Mouse (Mus musculus): ENCODE data around the gene Gm49394. TPM values are rescaled to one million over a fixed set of nuclear protein-coding genes. Genes with fewer than 3 reads are reported as not detected.

Gene Gm49394
- not detected in 2 replicates for polyA plus RNA-seq (2015; fragmentation: Nextera tagmentation; extraction: Ambion mirVana)

DNA sequence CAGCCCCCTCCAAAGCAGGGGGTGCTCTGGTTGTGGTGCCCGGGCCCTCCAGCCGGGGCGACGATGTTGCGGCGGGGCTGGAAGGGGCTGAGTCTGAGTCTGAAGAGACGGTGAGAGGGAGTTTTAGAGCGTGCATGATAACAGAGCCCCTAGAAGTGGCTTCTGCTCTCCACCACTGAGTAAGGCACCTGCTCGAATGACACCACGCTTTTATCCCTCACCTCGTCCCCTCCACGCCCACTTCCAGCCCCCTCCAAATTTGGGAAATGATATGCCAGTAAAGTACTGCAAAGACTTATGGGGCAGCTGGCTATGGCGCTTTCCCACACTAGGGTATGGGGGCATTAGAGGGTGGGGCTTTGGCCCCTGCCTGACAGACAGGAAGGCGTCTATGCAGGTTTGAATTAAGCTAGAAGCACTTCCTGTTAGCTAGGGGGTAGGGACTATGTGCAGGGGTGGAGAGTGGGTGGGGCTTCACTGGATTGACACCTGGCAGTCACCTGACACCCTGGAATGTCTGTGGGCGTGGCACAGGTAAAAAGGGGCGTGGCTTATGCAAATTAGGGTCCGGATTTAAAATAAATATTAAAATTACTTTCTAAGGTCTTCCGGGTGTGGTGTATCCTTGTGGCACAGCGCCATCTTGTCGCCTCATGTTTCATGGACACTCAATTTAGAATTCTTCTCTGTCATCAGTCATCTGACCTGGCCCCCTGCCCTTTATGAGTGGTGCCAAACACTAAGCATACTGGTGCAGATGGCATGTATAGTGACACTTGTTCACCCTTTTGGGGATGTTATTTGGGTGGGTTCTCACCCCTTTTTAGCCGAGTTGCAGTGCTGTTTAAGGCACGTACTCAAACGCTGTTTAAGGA lies at the start of gene Gm49394:
Gene Gm49394 (minus strand): TSS at position 192 of the 875 bp plus-strand sequence.
- H3K4me3 ChIP-seq = no peak within 1 kb of the TSS
- H3K27ac ChIP-seq (replicated peaks) = no peak within 1 kb of the TSS
- no peaks in the 10 kb centered on the region for H3K36me3 ChIP-seq
- no peak within 1 kb of the TSS for H3K4me2 ChIP-seq
- H3K9me3 ChIP-seq = peaks cover 15% of the 10 kb centered on the region
- WGBS = 84% methylated on average over 23 of the region's 23 CpGs
- no peaks in the 10 kb centered on the region for H3K4me1 ChIP-seq (replicated peaks)
- H3K9ac ChIP-seq = no peak within 1 kb of the TSS
- no peak for ATAC-seq (ENCODE audit: low read depth)
- peaks cover 22% of the 10 kb centered on the region for H3K27me3 ChIP-seq

DNA sequence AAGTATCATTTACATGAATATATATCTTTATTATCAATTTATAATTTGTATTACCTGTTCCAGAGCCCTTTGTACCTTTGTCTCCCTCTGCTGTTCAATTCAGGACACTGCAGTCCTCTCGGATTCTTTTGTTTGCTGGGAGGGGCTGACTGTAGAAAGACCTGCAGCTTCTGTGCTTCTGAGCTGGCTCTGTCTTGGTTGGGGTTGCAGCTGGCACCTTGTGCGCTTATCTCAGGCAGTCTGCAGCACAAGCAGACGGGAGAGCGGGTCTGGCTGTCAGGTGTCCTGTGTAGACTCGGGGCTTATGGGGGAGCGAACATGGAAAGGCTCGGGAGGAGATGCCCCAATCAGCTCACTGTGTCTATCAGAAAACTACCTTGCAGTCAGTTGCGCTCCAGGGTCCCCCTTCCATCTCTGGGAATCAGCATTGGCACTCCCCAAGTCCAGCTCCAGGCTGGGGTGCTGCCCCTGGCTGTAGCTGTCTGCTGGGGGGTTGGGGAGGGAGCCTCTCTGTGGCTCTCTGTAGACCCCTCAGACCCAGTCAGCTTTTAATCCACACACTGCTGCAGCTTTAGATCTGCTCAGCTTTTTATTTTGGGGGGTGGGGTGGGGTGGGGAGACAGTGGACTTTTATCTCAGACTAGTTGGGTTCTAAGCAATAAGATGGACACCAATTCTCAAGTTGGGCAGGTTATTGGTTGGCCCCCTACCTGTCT lies 45.2 kb upstream of the Gm49394 start:
- H3K4me3 ChIP-seq = peak overlapping the region; percentile 25
- H3K36me3 ChIP-seq = no peaks in the 10 kb centered on the region
- H3K27ac ChIP-seq (replicated peaks) = no peak overlapping the region
- ATAC-seq (ENCODE audit: low read depth) = peak; percentile 50
- no peaks in the 10 kb centered on the region for H3K27me3 ChIP-seq
- H3K4me2 ChIP-seq = peak overlapping the region; percentile 50
- H3K4me1 ChIP-seq (replicated peaks) = no peaks in the 10 kb centered on the region
- 16% methylated on average over 8 of the region's 8 CpGs for WGBS
- H3K9me3 ChIP-seq = no peaks in the 10 kb centered on the region
- peak overlapping the region; percentile 67 for H3K9ac ChIP-seq

GRCm38 (mm10) chr7:142706873-142707272 lies 37.1 kb upstream of the Gm49394 start:
- Histone ChIP-seq H3K9me3 (no peaks in the 10 kb centered on the region), H3K36me3 (no peaks in the 10 kb centered on the region), H3K9ac (no peak overlapping the region), H3K27ac (replicated peaks) (no peak overlapping the region), H3K4me1 (replicated peaks) (no peaks in the 10 kb centered on the region), H3K4me2 (no peak overlapping the region), H3K4me3 (no peak overlapping the region), H3K27me3 (no peaks in the 10 kb centered on the region)
- 75% methylated on average over 2 of the region's 2 CpGs for WGBS
- ATAC-seq (ENCODE audit: low read depth) = no peak

- no peaks in the 10 kb centered on the region for H3K4me1 ChIP-seq (replicated peaks)
- ATAC-seq (ENCODE audit: low read depth) = no peak
- no peak overlapping the region for H3K27ac ChIP-seq (replicated peaks)
- no peaks in the 10 kb centered on the region for H3K27me3 ChIP-seq
- no peak overlapping the region for H3K9ac ChIP-seq
- no peaks in the 10 kb centered on the region for H3K36me3 ChIP-seq
- no peak overlapping the region for H3K4me3 ChIP-seq
- WGBS = 65% methylated on average over 5 of the region's 5 CpGs
- H3K4me2 ChIP-seq = no peak overlapping the region
- no peaks in the 10 kb centered on the region for H3K9me3 ChIP-seq
These were observed 29.7 kb upstream of the Gm49394 start for GRCm38 (mm10) chr7:142699334-142699860.

DNA sequence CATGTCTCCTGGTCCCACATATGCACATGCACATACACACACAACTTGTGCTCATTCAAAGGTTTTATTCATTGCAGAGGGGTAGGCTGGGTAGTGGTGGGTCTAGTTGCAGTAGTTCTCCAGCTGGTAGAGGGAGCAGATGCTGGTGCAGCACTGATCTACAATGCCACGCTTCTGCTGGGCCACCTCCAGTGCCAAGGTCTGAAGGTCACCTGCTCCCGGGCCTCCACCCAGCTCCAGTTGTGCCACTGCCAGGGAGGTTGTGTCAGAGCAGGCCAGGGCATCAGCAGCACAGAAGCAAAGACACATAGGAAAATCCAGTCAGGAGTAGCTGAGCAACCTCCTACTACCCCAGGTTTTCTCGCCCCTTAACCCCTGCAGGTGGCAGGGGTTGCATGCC lies 8.9 kb upstream of the Gm49394 start:
- Histone ChIP-seq H3K9me3 (no peaks in the 10 kb centered on the region), H3K4me3 (no peak overlapping the region), H3K36me3 (no peaks in the 10 kb centered on the region), H3K4me1 (replicated peaks) (no peaks in the 10 kb centered on the region), H3K4me2 (no peak overlapping the region), H3K27me3 (no peaks in the 10 kb centered on the region), H3K27ac (replicated peaks) (no peak overlapping the region), H3K9ac (no peak overlapping the region)
- 100% methylated on average over 3 of the region's 3 CpGs for WGBS
- ATAC-seq (ENCODE audit: low read depth) = no peak

DNA sequence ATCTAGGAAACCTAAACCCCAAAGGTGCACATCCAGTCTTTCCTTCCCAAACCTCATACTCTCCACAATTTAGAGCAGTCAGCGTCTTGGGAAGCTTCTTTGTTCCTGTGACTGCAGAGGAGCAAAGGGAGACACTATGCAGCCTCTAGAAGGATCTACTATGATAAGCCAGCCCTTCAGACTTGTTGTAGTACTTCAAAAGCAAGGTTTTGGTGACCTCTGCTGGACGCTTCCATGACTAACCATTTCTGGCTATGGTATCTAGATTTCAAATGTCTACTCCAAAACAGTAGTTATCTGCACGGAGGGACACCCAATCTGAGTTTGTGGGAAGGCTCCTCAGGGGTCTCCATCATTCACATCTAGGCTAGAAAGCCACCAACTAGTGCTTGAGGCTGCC lies 5.9 kb upstream of the Gm49394 start:
- H3K27me3 ChIP-seq = no peaks in the 10 kb centered on the region
- no peak overlapping the region for H3K4me2 ChIP-seq
- ATAC-seq (ENCODE audit: low read depth) = no peak
- H3K9ac ChIP-seq = no peak overlapping the region
- H3K36me3 ChIP-seq = no peaks in the 10 kb centered on the region
- no peak overlapping the region for H3K4me3 ChIP-seq
- H3K9me3 ChIP-seq = 0 out of 2 replicates have a peak, but pooled peaks cover 3% of the 10 kb centered on the region
- 19% methylated on average over 3 of the region's 3 CpGs for WGBS
- H3K27ac ChIP-seq (replicated peaks) = no peak overlapping the region
- no peaks in the 10 kb centered on the region for H3K4me1 ChIP-seq (replicated peaks)

DNA sequence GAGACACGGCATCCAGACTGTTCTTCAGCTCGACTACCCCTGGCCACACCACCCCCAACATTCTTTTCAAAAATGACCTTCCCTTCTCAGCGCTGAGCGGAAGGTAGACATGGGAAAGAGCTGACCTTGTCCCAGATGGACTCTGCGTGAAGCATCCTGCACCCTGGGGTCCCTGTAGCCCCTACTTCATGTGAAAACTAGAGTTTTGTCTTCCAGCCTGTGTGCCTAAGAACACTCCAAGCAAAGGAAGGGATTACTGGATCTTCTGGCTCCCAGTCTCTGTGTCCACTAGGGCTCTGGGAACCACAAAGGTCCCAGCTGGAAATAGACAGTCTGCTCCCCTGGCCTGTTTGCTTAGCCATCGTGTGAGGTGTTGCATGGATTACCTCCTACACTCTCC lies 5.4 kb upstream of the Gm49394 start:
- no peaks in the 10 kb centered on the region for H3K4me1 ChIP-seq (replicated peaks)
- ATAC-seq (ENCODE audit: low read depth) = no peak
- H3K9me3 ChIP-seq = peaks cover 7% of the 10 kb centered on the region
- no peaks in the 10 kb centered on the region for H3K27me3 ChIP-seq
- H3K4me3 ChIP-seq = no peak overlapping the region
- no peak overlapping the region for H3K27ac ChIP-seq (replicated peaks)
- no peak overlapping the region for H3K9ac ChIP-seq
- no peak overlapping the region for H3K4me2 ChIP-seq
- H3K36me3 ChIP-seq = no peaks in the 10 kb centered on the region
- WGBS = 70% methylated on average over 6 of the region's 6 CpGs

DNA sequence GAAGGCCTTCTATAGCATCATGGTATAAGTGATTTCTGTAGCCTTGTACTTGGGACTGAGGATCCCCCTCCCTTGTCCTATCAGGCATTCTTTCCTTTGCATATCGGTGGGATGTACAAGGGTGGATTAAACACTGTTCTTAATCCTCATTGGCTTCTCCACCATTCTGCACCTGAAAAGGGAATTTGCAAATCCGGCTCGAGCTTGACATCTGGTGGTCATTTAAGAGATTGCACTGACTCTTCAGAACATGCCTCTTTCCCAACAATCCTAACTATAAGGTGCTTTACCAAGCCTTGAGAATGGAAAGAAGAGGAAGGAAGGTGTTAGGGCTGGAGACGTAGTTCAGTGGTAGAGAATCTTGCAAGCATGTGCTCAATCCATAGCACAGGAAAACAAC lies 2.4 kb upstream of the Gm49394 start:
- no peak overlapping the region for H3K27ac ChIP-seq (replicated peaks)
- peaks cover 15% of the 10 kb centered on the region for H3K9me3 ChIP-seq
- H3K9ac ChIP-seq = no peak overlapping the region
- WGBS = 15% methylated on average over 4 of the region's 4 CpGs
- peaks cover 1% of the 10 kb centered on the region for H3K27me3 ChIP-seq
- no peak for ATAC-seq (ENCODE audit: low read depth)
- H3K36me3 ChIP-seq = no peaks in the 10 kb centered on the region
- no peak overlapping the region for H3K4me2 ChIP-seq
- H3K4me3 ChIP-seq = no peak overlapping the region
- H3K4me1 ChIP-seq (replicated peaks) = no peaks in the 10 kb centered on the region

- no peak for ATAC-seq (ENCODE audit: low read depth)
- H3K4me3 ChIP-seq = no peak overlapping the region
- no peak overlapping the region for H3K9ac ChIP-seq
- no peaks in the 10 kb centered on the region for H3K4me1 ChIP-seq (replicated peaks)
- no peak overlapping the region for H3K27ac ChIP-seq (replicated peaks)
- peaks cover 15% of the 10 kb centered on the region for H3K9me3 ChIP-seq
- peaks cover 12% of the 10 kb centered on the region for H3K27me3 ChIP-seq
- no peaks in the 10 kb centered on the region for H3K36me3 ChIP-seq
- no peak overlapping the region for H3K4me2 ChIP-seq
- 91% methylated on average over 1 of the region's 1 CpGs for WGBS
These were observed 1.3 kb upstream of the Gm49394 start for GRCm38 (mm10) chr7:142671067-142671466.

- peaks cover 7% of the 10 kb centered on the region; the same call in 1 of the 2 replicates for H3K4me1 ChIP-seq (replicated peaks)
- no peak overlapping the region for H3K9ac ChIP-seq
- no peak overlapping the region for H3K27ac ChIP-seq (replicated peaks)
- ATAC-seq (ENCODE audit: low read depth) = no peak
- H3K4me2 ChIP-seq = no peak overlapping the region
- peaks cover 15% of the 10 kb centered on the region for H3K9me3 ChIP-seq
- H3K4me3 ChIP-seq = no peak overlapping the region
- peaks cover 39% of the 10 kb centered on the region for H3K27me3 ChIP-seq
- no peaks in the 10 kb centered on the region for H3K36me3 ChIP-seq
- WGBS = 92% methylated on average over 1 of the region's 1 CpGs
These were observed 1.4 kb downstream of the Gm49394 start for GRCm38 (mm10) chr7:142668328-142668727.

- H3K27ac ChIP-seq (replicated peaks) = no peak overlapping the region
- 94% methylated on average over 18 of the region's 18 CpGs for WGBS
- peaks cover 7% of the 10 kb centered on the region; the same call in 1 of the 2 replicates for H3K4me1 ChIP-seq (replicated peaks)
- H3K4me3 ChIP-seq = no peak overlapping the region
- H3K9ac ChIP-seq = no peak overlapping the region
- H3K27me3 ChIP-seq = peaks cover 47% of the 10 kb centered on the region
- ATAC-seq (ENCODE audit: low read depth) = no peak
- H3K9me3 ChIP-seq = peaks cover 15% of the 10 kb centered on the region
- no peaks in the 10 kb centered on the region for H3K36me3 ChIP-seq
- no peak overlapping the region for H3K4me2 ChIP-seq
These were observed 2.2 kb downstream of the Gm49394 start for GRCm38 (mm10) chr7:142667521-142667920.

GRCm38 (mm10) chr7:142666659-142667058 lies 3.1 kb downstream of the Gm49394 start, which contains the start of gene Igf2:
Gene Igf2 (minus strand): TSS chr7:142666816.
- no peak for ATAC-seq (ENCODE audit: low read depth)
- H3K4me3 ChIP-seq = no peak within 1 kb of the TSS
- no peaks in the 10 kb centered on the region for H3K36me3 ChIP-seq
- no peak within 1 kb of the TSS for H3K9ac ChIP-seq
- peaks cover 7% of the 10 kb centered on the region; the same call in 1 of the 2 replicates for H3K4me1 ChIP-seq (replicated peaks)
- 57% methylated on average over 2 of the region's 2 CpGs for WGBS
- peaks cover 56% of the 10 kb centered on the region for H3K27me3 ChIP-seq
- H3K9me3 ChIP-seq = peaks cover 15% of the 10 kb centered on the region
- H3K4me2 ChIP-seq = no peak within 1 kb of the TSS
- H3K27ac ChIP-seq (replicated peaks) = no peak within 1 kb of the TSS
